Comparison of ENCODE assay signal across 1 mouse cellular context in genomic region chr7:4479674-4480073, GRCm38 (mm10).
TF ChIP-seq lines count a peak whose summit lies in the region.

No protein-coding gene starts in this region.

TF ChIP-seq in MEL, 35 proteins besides CTCF, POLR2A, EP300 and RAD21 (continued from another document):
- TF ChIP-seq JUND (IDR thresholded peaks at IDR 0.05; ENCODE audit: low read depth, low read length) (no peak), ZC3H11A (IDR thresholded peaks at IDR 0.05; ENCODE audit: low read depth, low read length) (peak; percentile 31; the same call in 1 of the 2 replicates), USF1 (IDR thresholded peaks at IDR 0.05; ENCODE audit: low read depth, low read length) (no peak)
